8 mouse cellular contexts compared by ENCODE assay signal in the genomic region with DNA sequence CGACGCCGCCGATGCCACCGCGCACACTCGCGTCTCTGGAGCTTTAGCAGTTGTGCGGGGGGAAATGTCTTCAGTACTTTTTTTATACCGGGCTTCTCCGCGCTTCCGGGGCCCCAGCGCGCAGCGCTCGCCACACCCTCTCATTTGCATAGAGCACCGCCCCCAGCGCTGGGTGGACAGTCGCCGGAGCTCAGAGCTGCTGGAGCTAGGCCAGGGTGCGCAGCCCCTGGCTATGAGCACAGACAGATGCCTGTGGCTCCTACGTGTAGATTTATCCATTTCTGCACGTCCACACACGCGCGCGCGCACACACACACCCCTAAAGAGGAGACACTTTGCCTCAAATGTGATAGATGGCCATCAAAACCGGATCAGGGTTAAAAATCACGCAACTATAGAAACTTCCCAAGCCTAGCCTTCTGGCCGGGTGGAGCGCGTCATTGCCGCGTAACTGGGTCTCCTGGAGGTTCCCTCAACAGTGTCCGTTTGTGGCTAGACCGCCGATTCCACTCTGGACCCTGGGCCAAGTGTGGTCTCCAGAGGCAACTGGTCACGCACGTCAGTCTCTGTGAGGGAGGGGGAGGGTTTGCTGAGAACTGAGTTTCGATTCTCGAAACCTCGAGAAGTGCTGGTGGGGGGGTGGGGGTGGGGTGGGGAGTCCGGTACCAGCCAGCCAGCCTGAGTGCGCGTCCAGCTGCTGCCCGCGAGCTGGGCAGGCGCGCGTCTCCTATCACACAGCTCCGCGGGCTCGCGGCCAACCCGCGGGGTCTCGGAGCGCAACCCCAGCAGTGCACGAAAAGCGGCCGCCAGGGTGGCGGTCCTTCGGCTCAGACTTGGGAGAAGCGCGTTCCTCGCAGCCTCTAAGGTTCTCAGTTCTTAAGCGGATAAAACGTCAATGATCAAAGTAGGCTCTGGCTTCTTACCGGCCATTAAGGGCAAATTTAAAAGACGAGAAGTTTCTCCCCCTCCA. TPM values are rescaled to one million over a fixed set of nuclear protein-coding genes. Genes with fewer than 3 reads are reported as not detected.
DNase-seq lines count a peak whose midpoint lies in the region; ATAC-seq and TF ChIP-seq lines count a peak whose summit lies in the region.

Gene Tent5a, minus strand, starts transcription at position 107 of the 970 bp plus-strand sequence.

- ATAC-seq in common myeloid progenitor, adult 5-6 weeks (replicated peaks; ENCODE audit: low read depth, poor library complexity, severe bottlenecking), result peak; percentile 63
- peak; percentile 92 for ATAC-seq in hindbrain, embryonic 16.5 days

- no peaks in the 10 kb centered on the region for H3K36me3 ChIP-seq in hindbrain, embryonic 16.5 days (ENCODE audit: control insufficient read depth, insufficient read depth, low read length)
- peaks cover 11% of the 10 kb centered on the region; the same call in 1 of the 2 replicates for H3K36me3 ChIP-seq in macrophage (ENCODE audit: inconsistent target)

- H3K27me3 ChIP-seq in hindbrain, embryonic 16.5 days (replicated peaks; ENCODE audit: control insufficient read depth, insufficient read depth, low read length), result no peaks in the 10 kb centered on the region

- WGBS in hindbrain, embryonic 16.5 days, result under 1% methylated on average over 72 of the region's 72 CpGs
- WGBS in macrophage (ENCODE audit: missing documents), result under 1% methylated on average over 72 of the region's 72 CpGs

- H3K4me2 ChIP-seq in hindbrain, embryonic 16.5 days (ENCODE audit: low read length), result peak within 1 kb of the TSS; percentile 89

- peaks cover 44% of the 10 kb centered on the region for H3K79me2 ChIP-seq in macrophage (ENCODE audit: inconsistent target)

- intact Hi-C loops in gastrocnemius, adult 2 months (cut with DNase I), result loop anchor here (5.0 to 10.0 kb wide), 2 partner anchors 357 to 860 kb away; no protein-coding TSS in a partner anchor
- intact Hi-C loops in left cerebral cortex, adult 2 months (cut with DNase I), result loop anchor here (2.0 to 10.0 kb wide), 7 partner anchors 260 to 1370 kb away; no protein-coding TSS in a partner anchor

- H3K27ac ChIP-seq in gastrocnemius, adult 2 months, result peak within 1 kb of the TSS; percentile 88
- peak within 1 kb of the TSS; percentile 76 for H3K27ac ChIP-seq in hindbrain, embryonic 16.5 days (ENCODE audit: low read depth, low read length)
- peak within 1 kb of the TSS; percentile 72 for H3K27ac ChIP-seq in left cerebral cortex, adult 2 months
- H3K27ac ChIP-seq in macrophage, result peak within 1 kb of the TSS; percentile 98

- no peak for TF ChIP-seq CTCF in gastrocnemius, adult 2 months (IDR thresholded peaks at IDR 0.05)
- TF ChIP-seq CTCF in left cerebral cortex, adult 2 months (IDR thresholded peaks at IDR 0.05), result no peak; the same call in 1 of the 2 replicates

- H3K9me3 ChIP-seq in hindbrain, embryonic 16.5 days (ENCODE audit: control insufficient read depth, low read length), result no peaks in the 10 kb centered on the region

- DNase-seq in R1 (ENCODE audit: low read depth, low spot score), result peak; percentile 72
- DNase-seq in gastrocnemius, adult 2 months, result peak; percentile 90
- peak; percentile 39 to 64 for DNase-seq in left cerebral cortex, adult 2 months (ENCODE audit: extremely low spot score in 1 of 2, low spot score in 2 of 2)
- DNase-seq in retina, postnatal 7 days (ENCODE audit: low read depth, low spot score), result peak; percentile 74
- peak; percentile 72 to 86 for DNase-seq in urinary bladder, adult 18-20 months (ENCODE audit: low spot score in 2 of 2)

- H3K4me1 ChIP-seq in hindbrain, embryonic 16.5 days (ENCODE audit: control insufficient read depth, insufficient read depth, low read depth, low read length), result peaks cover 7% of the 10 kb centered on the region

- peak within 1 kb of the TSS; percentile 69 for H3K9ac ChIP-seq in hindbrain, embryonic 16.5 days (ENCODE audit: low read depth, low read length)

- H3K4me3 ChIP-seq in gastrocnemius, adult 2 months, result peak within 1 kb of the TSS; percentile 88
- peak within 1 kb of the TSS; percentile 77 for H3K4me3 ChIP-seq in hindbrain, embryonic 16.5 days (ENCODE audit: low read length)
- H3K4me3 ChIP-seq in left cerebral cortex, adult 2 months, result peak within 1 kb of the TSS; percentile 60
- H3K4me3 ChIP-seq in macrophage (ENCODE audit: inconsistent target), result peak within 1 kb of the TSS; percentile 93

RNA-seq across cellular contexts. Expression of gene Tent5a, which starts in this region (rescaled TPM):
- total RNA-seq in common myeloid progenitor, adult 5-6 weeks (2017), result 23.4 and 32.7 TPM in 2 replicates
- total RNA-seq in gastrocnemius, adult 2 months (2021), result 1 to 10 TPM; 1.8 to 3.4 TPM
- polyA plus RNA-seq in hindbrain, embryonic 16.5 days (2015; fragmentation: Nextera tagmentation; extraction: Ambion mirVana), result 5.6 and 6.6 TPM in 2 replicates
- 1 to 10 TPM; 3.2 to 5.3 TPM for total RNA-seq in left cerebral cortex, adult 2 months (2021)
- 100 to 1,000 TPM in 1 of 26 experiments, 10 to 100 TPM in 24, 1 to 10 TPM in 1; 8.2 to 102 (median 46.3) TPM for total RNA-seq in macrophage (2018; cell fraction: chromatin; rRNA removed)
- total RNA-seq in macrophage (2018; cell fraction: cytosol; rRNA removed), result 10 to 100 TPM; 19.0 to 88.8 (median 58.9) TPM
- total RNA-seq in macrophage (2018; cell fraction: nucleus; rRNA removed), result 100 to 1,000 TPM in 8 of 26 experiments, 10 to 100 TPM in 18; 22.0 to 198 (median 84.5) TPM
- 25.1 to 55.2 TPM (median 48.6 TPM) in 3 replicates for polyA plus RNA-seq in macrophage (2018)

Comparison
In these comparisons a context has a peak if more than half of its experiments do, and no peak if none do; other contexts are left out.
1. Peak in every context shown above with its lines: DNase-seq, ATAC-seq, H3K4me3 ChIP-seq and H3K27ac ChIP-seq.